Mouse (Mus musculus): ENCODE measurements around the gene Arhgap23. TPM values are rescaled to one million over a fixed set of nuclear protein-coding genes. Genes with fewer than 3 reads are reported as not detected.

The Arhgap23 gene
- polyA plus RNA-seq, 1 experiment, result 27.7 TPM

- TF ChIP-seq CTCF (IDR thresholded peaks at IDR 0.05; ENCODE audit: control insufficient read depth, insufficient read depth, insufficient replicate concordance, low read depth, low read length) (no peak), POLR2A (IDR thresholded peaks at IDR 0.05; ENCODE audit: control insufficient read depth, low read depth, low read length) (no peak)
- Histone ChIP-seq H3K27ac (ENCODE audit: control insufficient read depth, insufficient read depth, low read depth, low read length) (no peak overlapping the region), H3K36me3 (ENCODE audit: control insufficient read depth, insufficient read depth, low read length) (no peaks in the 10 kb centered on the region), H3K27me3 (ENCODE audit: control insufficient read depth, insufficient read depth, low read length) (no peaks in the 10 kb centered on the region), H3K4me1 (ENCODE audit: control insufficient read depth, insufficient read depth, low read length) (peaks cover 16% of the 10 kb centered on the region), H3K4me3 (ENCODE audit: control insufficient read depth, low read depth, low read length) (peak overlapping the region; percentile 73)
These were observed 97.2 kb downstream of the Arhgap23 start for GRCm38 (mm10) chr11:97512511-97512910.

- Histone ChIP-seq H3K4me1 (ENCODE audit: control insufficient read depth, insufficient read depth, low read length) (peaks cover 16% of the 10 kb centered on the region), H3K27ac (ENCODE audit: control insufficient read depth, insufficient read depth, low read depth, low read length) (no peak overlapping the region), H3K4me3 (ENCODE audit: control insufficient read depth, low read depth, low read length) (no peak overlapping the region), H3K36me3 (ENCODE audit: control insufficient read depth, insufficient read depth, low read length) (no peaks in the 10 kb centered on the region), H3K27me3 (ENCODE audit: control insufficient read depth, insufficient read depth, low read length) (no peaks in the 10 kb centered on the region)
- TF ChIP-seq CTCF (IDR thresholded peaks at IDR 0.05; ENCODE audit: control insufficient read depth, insufficient read depth, insufficient replicate concordance, low read depth, low read length) (no peak), POLR2A (IDR thresholded peaks at IDR 0.05; ENCODE audit: control insufficient read depth, low read depth, low read length) (no peak)
These were observed 97.7 kb downstream of the Arhgap23 start for GRCm38 (mm10) chr11:97513066-97513465.

GRCm38 (mm10) chr11:97520541-97520940 is 105.2 kb downstream of the Arhgap23 start:
- no peak overlapping the region for H3K4me3 ChIP-seq (ENCODE audit: control insufficient read depth, low read depth, low read length)
- no peaks in the 10 kb centered on the region for H3K27me3 ChIP-seq (ENCODE audit: control insufficient read depth, insufficient read depth, low read length)
- H3K27ac ChIP-seq (ENCODE audit: control insufficient read depth, insufficient read depth, low read depth, low read length), result no peak overlapping the region
- TF ChIP-seq POLR2A (IDR thresholded peaks at IDR 0.05; ENCODE audit: control insufficient read depth, low read depth, low read length) (no peak), CTCF (IDR thresholded peaks at IDR 0.05; ENCODE audit: control insufficient read depth, insufficient read depth, insufficient replicate concordance, low read depth, low read length) (no peak)
- H3K4me1 ChIP-seq (ENCODE audit: control insufficient read depth, insufficient read depth, low read length), result peaks cover 3% of the 10 kb centered on the region
- H3K36me3 ChIP-seq (ENCODE audit: control insufficient read depth, insufficient read depth, low read length), result no peaks in the 10 kb centered on the region

GRCm38 (mm10) chr11:97521741-97522474 is 106.6 kb downstream of the Arhgap23 start:
- Histone ChIP-seq H3K4me3 (ENCODE audit: control insufficient read depth, low read depth, low read length) (no peak overlapping the region), H3K27me3 (ENCODE audit: control insufficient read depth, insufficient read depth, low read length) (no peaks in the 10 kb centered on the region), H3K27ac (ENCODE audit: control insufficient read depth, insufficient read depth, low read depth, low read length) (no peak overlapping the region)

GRCm38 (mm10) chr11:97523107-97523506 is 107.8 kb downstream of the Arhgap23 start:
- Histone ChIP-seq H3K4me3 (ENCODE audit: control insufficient read depth, low read depth, low read length) (no peak overlapping the region), H3K36me3 (ENCODE audit: control insufficient read depth, insufficient read depth, low read length) (no peaks in the 10 kb centered on the region), H3K27ac (ENCODE audit: control insufficient read depth, insufficient read depth, low read depth, low read length) (no peak overlapping the region), H3K4me1 (ENCODE audit: control insufficient read depth, insufficient read depth, low read length) (peaks cover 3% of the 10 kb centered on the region), H3K27me3 (ENCODE audit: control insufficient read depth, insufficient read depth, low read length) (no peaks in the 10 kb centered on the region)
- TF ChIP-seq POLR2A (IDR thresholded peaks at IDR 0.05; ENCODE audit: control insufficient read depth, low read depth, low read length), result no peak
- TF ChIP-seq CTCF (IDR thresholded peaks at IDR 0.05; ENCODE audit: control insufficient read depth, insufficient read depth, insufficient replicate concordance, low read depth, low read length), result no peak

More at GRCm38 (mm10) chr11:97521741-97522474, 106.6 kb downstream of the Arhgap23 start:
- H3K4me1 ChIP-seq (ENCODE audit: control insufficient read depth, insufficient read depth, low read length), result peaks cover 3% of the 10 kb centered on the region
- no peaks in the 10 kb centered on the region for H3K36me3 ChIP-seq (ENCODE audit: control insufficient read depth, insufficient read depth, low read length)
- TF ChIP-seq POLR2A (IDR thresholded peaks at IDR 0.05; ENCODE audit: control insufficient read depth, low read depth, low read length) (no peak), CTCF (IDR thresholded peaks at IDR 0.05; ENCODE audit: control insufficient read depth, insufficient read depth, insufficient replicate concordance, low read depth, low read length) (no peak)

GRCm38 (mm10) chr11:97523827-97524261 is 108.5 kb downstream of the Arhgap23 start:
- Histone ChIP-seq H3K36me3 (ENCODE audit: control insufficient read depth, insufficient read depth, low read length) (no peaks in the 10 kb centered on the region), H3K4me1 (ENCODE audit: control insufficient read depth, insufficient read depth, low read length) (peaks cover 3% of the 10 kb centered on the region), H3K27me3 (ENCODE audit: control insufficient read depth, insufficient read depth, low read length) (no peaks in the 10 kb centered on the region), H3K27ac (ENCODE audit: control insufficient read depth, insufficient read depth, low read depth, low read length) (peak overlapping the region; percentile 28; the same call in 1 of the 2 replicates), H3K4me3 (ENCODE audit: control insufficient read depth, low read depth, low read length) (no peak overlapping the region)
- TF ChIP-seq POLR2A (IDR thresholded peaks at IDR 0.05; ENCODE audit: control insufficient read depth, low read depth, low read length), result no peak
- TF ChIP-seq CTCF (IDR thresholded peaks at IDR 0.05; ENCODE audit: control insufficient read depth, insufficient read depth, insufficient replicate concordance, low read depth, low read length), result no peak

- H3K27me3 ChIP-seq (ENCODE audit: control insufficient read depth, insufficient read depth, low read length), result no peaks in the 10 kb centered on the region
- no peaks in the 10 kb centered on the region for H3K36me3 ChIP-seq (ENCODE audit: control insufficient read depth, insufficient read depth, low read length)
- no peak for TF ChIP-seq CTCF (IDR thresholded peaks at IDR 0.05; ENCODE audit: control insufficient read depth, insufficient read depth, insufficient replicate concordance, low read depth, low read length)
- TF ChIP-seq POLR2A (IDR thresholded peaks at IDR 0.05; ENCODE audit: control insufficient read depth, low read depth, low read length), result no peak
- no peak overlapping the region for H3K4me3 ChIP-seq (ENCODE audit: control insufficient read depth, low read depth, low read length)
- no peak overlapping the region for H3K27ac ChIP-seq (ENCODE audit: control insufficient read depth, insufficient read depth, low read depth, low read length)
- peaks cover 3% of the 10 kb centered on the region for H3K4me1 ChIP-seq (ENCODE audit: control insufficient read depth, insufficient read depth, low read length)
These were observed 109.0 kb downstream of the Arhgap23 start for GRCm38 (mm10) chr11:97524306-97524705.
